Mouse (Mus musculus) MEL (cell line): ENCODE measurements around the gene Adnp. TPM values are rescaled to one million over a fixed set of nuclear protein-coding genes. Genes with fewer than 3 reads are reported as not detected.

ENCODE experiments used
- DNase-seq: peaks from one replicate; pipeline ENCODE4 v3.0.0; 2011; ENCODE audit warnings: low read depth, low spot score
- H3K27ac ChIP-seq: 2 replicates; pipeline ENCODE4 v1.5.1; 2012; ENCODE audit warnings: low read depth, mild to moderate bottlenecking, control low read depth, low read length, moderate library complexity; ENCODE audit not compliant: control insufficient read depth
- H3K27me3 ChIP-seq, 2 experiments: fragments of 150-350 bp in 1 of 2; sonication (generic) in 1 of 2; 2 replicates each; pipeline ENCODE4 v1.6.1; 2012; ENCODE audit warnings: low read length in 2 of 2, mild to moderate bottlenecking in 2 of 2, improper control_type of control experiment in 1 of 2, moderate library complexity in 1 of 2; ENCODE audit not compliant: insufficient read depth in 2 of 2, control insufficient read depth in 1 of 2
- H3K36me3 ChIP-seq, 2 experiments: 2 replicates each; pipeline ENCODE4 v1.6.1; 2012 to 2014; ENCODE audit warnings: low read length in 2 of 2, improper control_type of control experiment in 1 of 2, inconsistent platforms in 1 of 2, mild to moderate bottlenecking in 1 of 2; ENCODE audit not compliant: insufficient read depth in 2 of 2, control insufficient read depth in 1 of 2
- H3K4me1 ChIP-seq, 2 experiments: fragments of 150-350 bp in 1 of 2; sonication (generic) in 1 of 2; 2 replicates each; pipeline ENCODE4 v1.6.1; 2012; ENCODE audit warnings: low read length in 2 of 2, improper control_type of control experiment in 1 of 2, mild to moderate bottlenecking in 1 of 2; ENCODE audit not compliant: insufficient read depth in 2 of 2, control insufficient read depth in 1 of 2
- H3K4me3 ChIP-seq, 2 experiments: fragments of 150-350 bp in 1 of 2; sonication (generic) in 1 of 2; 2 replicates each; pipeline ENCODE4 v1.5.1; 2012; ENCODE audit warnings: low read depth in 2 of 2, low read length in 2 of 2, mild to moderate bottlenecking in 2 of 2, moderate library complexity in 2 of 2, control low read depth in 1 of 2, improper control_type of control experiment in 1 of 2; ENCODE audit not compliant: control insufficient read depth in 1 of 2, insufficient read depth in 1 of 2
- H3K79me2 ChIP-seq: 2 replicates; pipeline ENCODE4 v1.6.1; 2012; ENCODE audit warnings: mild to moderate bottlenecking, low read length, moderate library complexity; ENCODE audit not compliant: control insufficient read depth, poor library complexity, insufficient read depth
- H3K9ac ChIP-seq: 2 replicates; pipeline ENCODE4 v1.6.1; 2012; ENCODE audit warnings: low read depth, mild to moderate bottlenecking, control low read depth, low read length, moderate library complexity; ENCODE audit not compliant: control insufficient read depth, poor library complexity, severe bottlenecking
- H3K9me3 ChIP-seq: fragments of 150-350 bp; sonication (generic); replicated peaks from 2 replicates; pipeline ENCODE4 v1.6.1; 2012; ENCODE audit warnings: mild to moderate bottlenecking, low read length, improper control_type of control experiment, moderate library complexity; ENCODE audit not compliant: insufficient read depth
- BHLHE40 ChIP-seq: IDR thresholded peaks from 2 replicates; pipeline ENCODE4 v1.6.1; 2012; ENCODE audit warnings: low read depth, mild to moderate bottlenecking, inconsistent platforms, low read length, improper control_type of control experiment, borderline replicate concordance
- CHD2 ChIP-seq: IDR thresholded peaks from 2 replicates; pipeline ENCODE4 v1.6.1; 2011; ENCODE audit warnings: low read length, improper control_type of control experiment
- CTCF ChIP-seq, 3 experiments: IDR thresholded peaks in 2 of 3; conservative IDR thresholded peaks in 1 of 3; 2 replicates each; pipeline ENCODE4 v1.5.1; 2011 to 2012; ENCODE audit warnings: low read length in 3 of 3, low read depth in 2 of 3, mild to moderate bottlenecking in 2 of 3, improper control_type of control experiment in 1 of 3, inconsistent platforms in 1 of 3, mixed read lengths in 1 of 3, moderate library complexity in 1 of 3; ENCODE audit not compliant: control insufficient read depth in 1 of 3, insufficient read depth in 1 of 3, poor library complexity in 1 of 3, severe bottlenecking in 1 of 3
- GABPA ChIP-seq: IDR thresholded peaks from 2 replicates; pipeline ENCODE4 v1.6.1; 2012; ENCODE audit warnings: low read depth, mild to moderate bottlenecking, inconsistent platforms, low read length, improper control_type of control experiment, moderate library complexity
- JUND ChIP-seq: IDR thresholded peaks from 2 replicates; pipeline ENCODE4 v1.6.1; 2011; ENCODE audit warnings: low read depth, mild to moderate bottlenecking, improper control_type of control experiment, low read length
- MAFK ChIP-seq: IDR thresholded peaks from 2 replicates; pipeline ENCODE4 v1.6.1; 2011; ENCODE audit warnings: low read depth, mild to moderate bottlenecking, low read length, improper control_type of control experiment, borderline replicate concordance
- MAX ChIP-seq: IDR thresholded peaks from 2 replicates; pipeline ENCODE4 v1.6.1; 2011; ENCODE audit warnings: low read length, improper control_type of control experiment
- NELFE ChIP-seq: IDR thresholded peaks from 2 replicates; pipeline ENCODE4 v1.6.1; 2011; ENCODE audit warnings: low read depth, low read length, improper control_type of control experiment
- POLR2A ChIP-seq, 2 experiments: IDR thresholded peaks; 2 replicates each; pipeline ENCODE4 v1.6.1; 2011 to 2012; ENCODE audit warnings: low read length in 2 of 2, mild to moderate bottlenecking in 2 of 2, control low read depth in 1 of 2, improper control_type of control experiment in 1 of 2, low read depth in 1 of 2, moderate library complexity in 1 of 2; ENCODE audit not compliant: control insufficient read depth in 1 of 2, insufficient read depth in 1 of 2, poor library complexity in 1 of 2
- POLR2AphosphoS2 ChIP-seq: IDR thresholded peaks from 2 replicates; pipeline ENCODE4 v1.6.1; 2011; ENCODE audit warnings: low read length, improper control_type of control experiment
- SIN3A ChIP-seq: IDR thresholded peaks from 2 replicates; pipeline ENCODE4 v1.6.1; 2012; ENCODE audit warnings: low read length, improper control_type of control experiment, inconsistent platforms
- TCF12 ChIP-seq: IDR thresholded peaks from 2 replicates; pipeline ENCODE4 v1.6.1; 2014; ENCODE audit warnings: low read depth, mild to moderate bottlenecking, inconsistent platforms, low read length, improper control_type of control experiment, moderate library complexity
- UBTF ChIP-seq: IDR thresholded peaks from 2 replicates; pipeline ENCODE4 v1.6.1; 2012; ENCODE audit warnings: low read depth, mild to moderate bottlenecking, inconsistent platforms, low read length, improper control_type of control experiment, moderate library complexity, borderline replicate concordance; ENCODE audit not compliant: insufficient read depth
- USF2 ChIP-seq, 2 experiments: IDR thresholded peaks; 2 replicates each; pipeline ENCODE4 v1.6.1; 2011 to 2012; ENCODE audit warnings: improper control_type of control experiment in 2 of 2, low read length in 2 of 2, borderline replicate concordance in 1 of 2, inconsistent platforms in 1 of 2, low read depth in 1 of 2, mild to moderate bottlenecking in 1 of 2; ENCODE audit not compliant: insufficient read depth in 1 of 2
- polyA plus RNA-seq, 2 experiments: library from polyadenylated mRNA; stranded (reverse) in 1 of 2; unstranded in 1 of 2; fragments of >175 nt in 1 of 2; fragments of >200 nt in 1 of 2; gene quantifications; 2 replicates each; pipeline versions ENCODE4 v1.2.1 to v1.2.4; 2012; ENCODE audit warnings: low replicate concordance in 2 of 2, low read depth in 1 of 2; ENCODE audit not compliant: insufficient read length in 2 of 2, insufficient read depth in 1 of 2, missing spikeins in 1 of 2
- total RNA-seq: library from RNA; depleted of rRNA; stranded (reverse); fragments of 300-350 nt; gene quantifications from 2 replicates; pipeline ENCODE4 v1.2.3, GENCODE M21; 2012

Gene Adnp
- total and polyA plus RNA-seq, 3 experiments, result 2.3 to 29.4 (median 11.9) TPM

DNA sequence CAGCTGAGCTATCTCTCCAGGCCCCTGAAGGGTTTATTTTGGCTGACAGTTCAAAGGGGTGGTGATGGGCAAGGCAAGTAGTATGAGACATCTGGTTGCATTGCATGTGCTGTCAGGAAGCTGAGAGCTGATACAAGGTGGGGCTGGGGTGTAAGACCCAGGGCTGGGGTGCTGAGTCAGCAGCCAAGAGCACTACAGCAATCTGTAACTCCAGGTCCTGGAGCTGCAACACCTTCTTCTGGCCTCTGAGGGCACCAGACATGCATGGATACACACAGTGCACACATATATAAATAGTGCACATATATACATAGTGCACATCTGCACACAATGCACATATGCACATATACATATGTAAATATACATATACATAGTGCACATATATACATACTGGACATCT, 35.9 kb upstream of the Adnp start:
- H3K27ac ChIP-seq, result no peak overlapping the region
- H3K27me3 ChIP-seq, result no peaks in the 10 kb centered on the region
- no peaks in the 10 kb centered on the region for H3K4me1 ChIP-seq

DNA sequence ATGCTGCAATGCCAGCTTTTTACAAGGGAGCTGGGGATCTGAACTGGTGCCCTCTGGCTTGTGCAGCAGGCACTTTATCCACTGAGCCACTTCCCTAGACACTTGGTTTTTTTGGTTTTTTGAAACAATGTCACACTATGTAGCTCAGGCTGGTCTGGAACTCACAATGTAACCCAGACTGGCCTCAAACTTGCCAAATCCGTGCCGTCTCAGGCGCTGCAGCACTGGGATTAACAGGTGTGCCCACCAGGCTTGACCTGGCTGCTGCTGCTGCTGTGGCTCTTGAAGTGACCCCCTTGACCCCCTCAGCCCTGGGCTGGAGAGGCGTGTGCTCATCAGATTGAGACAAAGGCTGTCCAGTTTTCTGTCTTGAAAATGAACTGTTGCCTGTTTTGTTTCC, 31.4 kb upstream of the Adnp start:
- Histone ChIP-seq H3K4me3 (no peak overlapping the region), H3K9ac (no peak overlapping the region), H3K79me2 (no peaks in the 10 kb centered on the region), H3K4me1 (no peaks in the 10 kb centered on the region), H3K27ac (no peak overlapping the region), H3K27me3 (no peaks in the 10 kb centered on the region), H3K36me3 (no peaks in the 10 kb centered on the region), H3K9me3 (no peaks in the 10 kb centered on the region)
- TF ChIP-seq SIN3A (no peak), CHD2 (no peak), UBTF (no peak), TCF12 (no peak), POLR2AphosphoS2 (no peak), POLR2A (IDR thresholded peaks at IDR 0.05; ENCODE audit: control insufficient read depth in 1 of 2, insufficient read depth in 1 of 2, low read depth in 1 of 2, low read length in 2 of 2, poor library complexity in 1 of 2) (no peak), CTCF (IDR thresholded peaks at IDR 0.05 in 2 of 3, conservative IDR thresholded peaks at IDR 0.05 in 1 of 3; ENCODE audit: control insufficient read depth in 1 of 3, insufficient read depth in 1 of 3, low read depth in 2 of 3, low read length in 3 of 3, poor library complexity in 1 of 3, severe bottlenecking in 1 of 3) (no peak), MAFK (no peak), USF2 (IDR thresholded peaks at IDR 0.05; ENCODE audit: borderline replicate concordance in 1 of 2, insufficient read depth in 1 of 2, low read depth in 1 of 2, low read length in 2 of 2) (no peak), JUND (no peak), GABPA (no peak)
- no peak for DNase-seq

More for the DNA sequence above, 35.9 kb upstream of the Adnp start:
- no peak overlapping the region for H3K9ac ChIP-seq
- no peaks in the 10 kb centered on the region for H3K9me3 ChIP-seq
- DNase-seq, result no peak
- H3K36me3 ChIP-seq, result no peaks in the 10 kb centered on the region
- H3K79me2 ChIP-seq, result no peaks in the 10 kb centered on the region
- TF ChIP-seq MAX, result no peak
- no peak overlapping the region for H3K4me3 ChIP-seq

DNA sequence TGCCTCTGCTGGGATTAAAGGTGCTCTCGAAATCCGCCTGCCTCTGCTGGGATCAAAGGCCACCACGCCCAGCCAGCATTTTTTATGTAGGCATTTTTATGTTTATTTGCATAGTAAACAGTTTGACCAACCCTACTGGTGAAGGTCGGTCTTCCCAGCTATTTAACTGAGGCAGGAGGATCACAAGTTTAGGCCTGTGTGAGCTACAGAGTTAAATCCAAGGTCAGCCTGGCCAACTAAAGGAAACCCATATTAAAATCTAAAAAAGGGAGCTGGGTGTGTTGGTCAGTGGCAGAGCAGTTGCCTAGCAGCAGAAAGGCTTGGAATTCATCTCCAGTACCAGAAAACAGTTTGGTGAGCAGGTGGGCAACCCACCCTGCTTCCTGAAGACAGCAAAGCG, 26.4 kb upstream of the Adnp start:
- Histone ChIP-seq H3K4me3 (no peak overlapping the region), H3K27ac (no peak overlapping the region), H3K9ac (no peak overlapping the region), H3K36me3 (peaks cover 0 to 6% of the 10 kb centered on the region in 2 experiments; a peak in 2 of 4 replicates), H3K79me2 (peaks cover 29% of the 10 kb centered on the region), H3K9me3 (no peaks in the 10 kb centered on the region), H3K27me3 (no peaks in the 10 kb centered on the region)
- TF ChIP-seq NELFE (no peak), JUND (no peak), BHLHE40 (no peak)
- TF ChIP-seq, all 39 proteins: peak for 0
- no peak for DNase-seq
- H3K4me1 ChIP-seq, result peaks cover 3% of the 10 kb centered on the region in 2 experiments; a peak in 2 of 4 replicates
